Mouse (Mus musculus) hematopoietic stem cell, adult 5-6 weeks (primary cell): ENCODE results near the gene Lmna. TPM values are rescaled to one million over a fixed set of nuclear protein-coding genes. Genes with fewer than 3 reads are reported as not detected.

Experiments used
- ATAC-seq, 2 experiments: fragments of 125-278 bp in 1 of 2; replicated peaks in 1 of 2; 2 replicates each; pipeline ENCODE4 v1.8.0; 2016 to 2017; ENCODE audit warnings: inconsistent platforms in 2 of 2, mild to moderate bottlenecking in 2 of 2, moderate number of reproducible peaks in 2 of 2, low read depth in 1 of 2, moderate TSS enrichment in 1 of 2; ENCODE audit not compliant: low FRiP score in 2 of 2, poor library complexity in 2 of 2, severe bottlenecking in 2 of 2, insufficient read depth in 1 of 2, low TSS enrichment in 1 of 2
- total RNA-seq: library from RNA; stranded (forward); fragments of 172-1452, 232-1000 nt; gene quantifications from 2 replicates; pipeline ENCODE4 v1.2.3, GENCODE M21; 2017

The Lmna gene
- total RNA-seq, 1 experiment from 2014 or later, result 21.5 TPM

DNA sequence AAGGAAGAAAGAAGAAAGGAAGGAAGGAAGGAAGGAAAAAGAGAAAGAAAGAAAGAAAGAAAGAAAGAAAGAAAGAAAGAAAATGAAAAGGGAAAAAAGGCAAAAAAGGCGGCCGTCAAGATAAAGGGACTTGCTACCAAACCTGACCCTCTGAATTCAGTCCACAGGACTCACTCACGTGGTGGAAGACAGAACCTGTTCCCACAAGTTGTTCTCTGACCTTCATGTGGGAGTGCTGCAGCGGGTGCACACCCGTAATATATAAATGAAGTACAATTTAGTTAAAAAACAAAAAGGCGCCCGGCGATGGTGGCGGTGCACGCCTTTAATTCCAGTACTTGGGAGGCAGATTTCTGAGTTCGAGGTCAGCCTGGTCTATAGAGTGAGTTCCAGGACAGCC, 18.9 kb upstream of the Lmna start:
- no peak for ATAC-seq

DNA sequence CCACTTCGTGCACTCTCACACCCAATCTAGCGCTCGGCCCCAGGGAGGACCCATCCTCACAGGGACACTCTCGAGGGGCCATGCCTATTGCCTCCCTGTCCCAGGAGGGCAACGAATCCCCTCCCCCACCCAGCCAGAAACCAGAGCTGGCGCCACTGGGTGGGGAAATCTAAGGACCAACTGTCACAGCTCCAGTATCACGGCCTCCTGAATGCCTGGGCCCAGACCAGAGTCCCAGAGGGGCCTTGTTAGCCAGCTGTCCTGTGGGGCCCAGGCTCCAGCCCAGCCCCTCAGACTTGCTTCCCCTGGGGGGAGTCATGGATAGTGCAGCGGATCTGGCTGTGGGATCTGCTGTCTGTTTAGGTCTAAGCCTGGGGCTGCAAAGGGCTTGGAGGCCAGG, 17.8 kb upstream of the Lmna start:
- no peak for ATAC-seq

DNA sequence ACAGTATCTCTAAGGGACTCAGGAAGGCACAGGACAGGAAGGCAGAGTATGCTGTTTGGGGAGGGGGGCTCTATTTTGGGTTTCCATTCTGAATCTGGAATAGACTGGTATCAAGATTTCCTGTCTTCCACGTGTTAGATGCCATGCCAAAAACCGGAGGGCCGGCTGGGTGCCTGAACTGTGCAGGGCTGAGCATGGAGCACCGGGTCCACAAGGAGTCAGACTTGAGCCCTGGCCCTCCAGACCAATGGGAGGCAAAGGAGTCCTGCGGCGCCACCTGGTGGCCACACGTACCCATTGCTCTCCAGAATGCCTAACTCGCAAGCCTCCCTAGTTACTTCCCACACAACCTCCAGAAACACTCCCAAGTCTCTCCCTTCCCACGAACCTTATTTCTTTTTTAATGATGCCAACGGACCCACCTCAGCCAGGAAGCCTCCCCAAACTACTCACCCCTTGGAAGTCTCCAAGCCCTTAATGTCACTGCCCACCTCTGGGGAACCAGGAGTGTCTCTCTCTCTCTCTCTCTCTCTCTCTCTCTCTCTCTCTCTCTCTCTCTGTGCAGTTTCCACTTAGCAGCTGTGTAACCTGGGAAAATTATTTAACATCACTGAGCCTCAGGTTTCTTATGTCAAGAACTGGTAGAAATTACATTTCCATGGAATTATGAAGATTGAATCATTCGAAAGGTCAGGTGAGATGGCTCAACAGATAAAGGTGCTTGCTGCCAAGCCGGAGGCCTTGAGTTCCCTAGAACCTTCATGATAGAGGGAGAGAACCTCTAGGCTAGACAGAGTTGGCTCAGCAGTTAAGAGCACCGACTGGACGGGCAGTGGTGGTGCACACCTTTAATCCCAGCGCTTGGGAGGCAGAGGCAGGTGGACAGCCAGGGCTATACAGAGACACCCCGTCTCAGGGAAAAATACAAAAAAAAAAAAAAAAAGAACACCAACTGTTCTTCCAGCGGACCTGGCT, 16.7 kb upstream of the Lmna start:
- ATAC-seq, result peak; percentile 75

GRCm38 (mm10) chr3:88525021-88525420, 15.3 kb upstream of the Lmna start:
- ATAC-seq, result no peak

DNA sequence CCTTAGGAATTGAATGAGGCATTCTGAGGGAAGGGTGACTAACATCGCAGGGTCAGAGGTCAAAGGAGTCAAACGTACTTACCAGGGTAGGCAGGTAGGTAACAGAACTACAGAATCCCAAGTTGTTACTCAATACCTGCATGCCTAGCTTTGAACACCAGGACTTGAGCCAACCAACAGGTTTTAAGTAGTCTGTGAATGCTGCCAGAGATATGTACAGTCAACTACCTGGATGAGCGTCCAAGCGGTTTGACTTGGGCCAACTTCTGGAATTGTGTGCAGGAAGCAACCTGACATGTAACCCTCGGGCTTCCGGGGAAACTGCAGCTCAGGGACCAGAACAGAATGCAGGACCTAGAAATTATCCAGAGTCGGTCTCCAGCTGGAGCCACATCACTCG, 13.3 kb upstream of the Lmna start:
- ATAC-seq, result no peak

- ATAC-seq, result peak; percentile 91 to 92
Measured at GRCm38 (mm10) chr3:88521803-88522331, 12.1 kb upstream of the Lmna start.

DNA sequence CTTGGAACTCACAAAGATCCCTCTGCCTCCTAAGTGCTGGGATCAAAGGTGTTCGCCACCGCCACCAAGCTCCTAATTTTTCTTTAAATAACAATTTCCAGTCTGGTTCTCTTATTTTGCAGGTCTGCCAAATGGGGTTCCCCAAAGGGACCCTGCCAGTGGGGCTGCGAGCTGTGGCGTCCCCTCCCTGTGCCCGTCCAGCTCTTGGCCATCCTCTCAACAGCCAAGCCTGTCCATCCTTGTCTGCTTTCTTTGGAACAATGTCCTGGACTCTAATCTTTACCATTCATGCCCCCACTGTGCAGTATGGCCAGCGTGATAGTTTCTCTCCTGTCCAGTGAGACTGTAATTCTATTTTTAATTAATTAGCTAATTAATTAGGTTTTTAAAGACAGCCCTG, 11.4 kb upstream of the Lmna start:
- ATAC-seq, result no peak

GRCm38 (mm10) chr3:88520078-88520477, 10.3 kb upstream of the Lmna start:
- ATAC-seq, result no peak

- ATAC-seq, result no peak
Measured at GRCm38 (mm10) chr3:88518411-88518810, 8.7 kb upstream of the Lmna start.

DNA sequence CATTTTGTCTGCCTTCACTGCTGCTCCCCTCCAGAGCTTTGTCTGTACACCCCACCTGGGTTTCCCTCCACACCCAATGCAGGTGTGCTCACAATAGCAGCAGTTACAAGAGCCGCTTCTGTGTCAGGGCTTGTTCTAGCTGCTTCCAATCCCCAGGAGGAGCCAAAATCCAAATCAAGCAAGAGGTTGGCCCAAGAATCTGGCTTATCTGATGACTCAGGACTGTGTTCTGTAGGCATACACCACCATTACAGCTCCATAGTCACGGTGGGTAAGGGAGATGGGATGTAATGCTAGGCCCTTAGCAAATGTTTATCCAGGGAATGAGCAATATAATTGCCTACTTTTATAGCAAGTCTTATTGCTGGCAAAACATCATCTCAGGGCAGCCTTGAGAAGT, 6.7 kb upstream of the Lmna start:
- no peak for ATAC-seq

GRCm38 (mm10) chr3:88515095-88515386, 5.3 kb upstream of the Lmna start:
- no peak for ATAC-seq

DNA sequence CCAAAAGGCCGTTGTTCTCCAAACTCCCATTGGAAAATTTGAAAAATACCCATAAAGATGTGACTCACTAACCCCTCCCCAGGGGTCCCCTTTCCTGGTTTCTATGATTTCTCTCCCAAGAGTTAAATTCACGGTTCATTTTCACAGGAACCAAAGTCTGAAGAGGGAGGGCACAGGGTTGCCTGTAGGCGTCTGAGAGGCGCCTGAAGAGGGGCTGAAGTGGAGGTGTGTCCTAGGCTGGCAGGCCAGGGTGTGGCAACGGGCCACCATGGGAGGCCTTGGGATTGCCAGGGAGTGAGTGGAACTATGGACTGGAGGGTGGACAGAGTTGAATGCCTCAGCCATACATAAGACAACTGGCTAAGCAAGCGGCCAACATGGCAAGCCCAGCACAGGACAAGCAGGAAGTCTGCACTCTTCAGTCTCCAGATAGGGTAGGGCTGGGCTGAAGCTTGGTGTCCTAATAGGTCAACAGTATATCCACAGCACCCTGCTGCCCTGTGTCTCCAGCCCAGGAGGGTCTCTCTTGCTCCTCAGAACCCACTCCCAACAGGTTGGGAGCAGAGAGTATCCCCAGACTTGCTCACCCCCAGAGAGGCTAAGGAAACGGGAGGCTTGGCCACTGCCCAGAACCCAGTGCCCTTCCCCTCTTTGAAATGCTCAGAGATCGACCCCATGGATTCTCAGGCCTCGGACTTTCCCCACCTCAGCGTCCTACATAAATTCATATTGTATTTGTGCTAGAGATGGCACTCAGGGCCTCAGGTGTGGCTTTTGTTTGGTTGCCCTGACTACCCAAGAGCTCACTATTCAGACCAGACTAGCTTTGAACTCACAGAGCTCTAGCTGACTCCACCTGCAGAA, 4.7 kb upstream of the Lmna start:
- no peak for ATAC-seq

GRCm38 (mm10) chr3:88513546-88514115, 3.9 kb upstream of the Lmna start:
- 0 out of 4 replicates have a peak, but pooled peaks of 1 of the 2 experiments have one; percentile 15 for ATAC-seq

DNA sequence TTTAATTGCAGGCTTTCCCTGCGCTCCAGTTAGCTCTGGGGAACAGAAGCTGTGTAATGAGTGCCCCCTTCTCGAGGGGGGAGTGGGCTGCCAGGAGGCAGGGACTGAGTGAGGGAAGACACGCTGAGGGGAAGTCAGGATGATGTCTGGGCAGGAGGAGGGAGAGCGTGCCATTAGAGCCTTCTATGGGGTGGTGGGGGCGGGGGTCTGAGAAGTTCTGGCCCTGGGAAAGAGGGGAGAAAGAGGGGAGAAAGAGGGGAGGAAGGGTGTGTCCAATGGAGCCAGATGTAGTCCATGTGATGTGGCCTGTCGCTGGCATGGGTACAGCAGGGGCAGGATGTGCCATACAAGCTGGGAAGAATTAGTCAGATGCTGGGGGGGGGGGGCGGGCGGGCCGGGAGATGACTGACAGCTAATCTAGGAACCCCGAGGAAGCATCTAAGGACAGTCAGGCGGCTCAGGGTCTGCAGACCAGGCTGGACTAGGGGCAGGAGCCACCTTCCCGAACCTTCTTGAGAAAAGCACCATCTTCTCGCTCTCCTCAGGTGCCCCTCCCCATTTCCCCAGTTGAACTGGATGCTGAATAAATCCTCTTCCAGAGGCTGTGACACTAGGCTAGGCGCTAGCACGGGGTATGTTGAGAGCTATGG, 3.3 kb upstream of the Lmna start:
- ATAC-seq, result no peak

DNA sequence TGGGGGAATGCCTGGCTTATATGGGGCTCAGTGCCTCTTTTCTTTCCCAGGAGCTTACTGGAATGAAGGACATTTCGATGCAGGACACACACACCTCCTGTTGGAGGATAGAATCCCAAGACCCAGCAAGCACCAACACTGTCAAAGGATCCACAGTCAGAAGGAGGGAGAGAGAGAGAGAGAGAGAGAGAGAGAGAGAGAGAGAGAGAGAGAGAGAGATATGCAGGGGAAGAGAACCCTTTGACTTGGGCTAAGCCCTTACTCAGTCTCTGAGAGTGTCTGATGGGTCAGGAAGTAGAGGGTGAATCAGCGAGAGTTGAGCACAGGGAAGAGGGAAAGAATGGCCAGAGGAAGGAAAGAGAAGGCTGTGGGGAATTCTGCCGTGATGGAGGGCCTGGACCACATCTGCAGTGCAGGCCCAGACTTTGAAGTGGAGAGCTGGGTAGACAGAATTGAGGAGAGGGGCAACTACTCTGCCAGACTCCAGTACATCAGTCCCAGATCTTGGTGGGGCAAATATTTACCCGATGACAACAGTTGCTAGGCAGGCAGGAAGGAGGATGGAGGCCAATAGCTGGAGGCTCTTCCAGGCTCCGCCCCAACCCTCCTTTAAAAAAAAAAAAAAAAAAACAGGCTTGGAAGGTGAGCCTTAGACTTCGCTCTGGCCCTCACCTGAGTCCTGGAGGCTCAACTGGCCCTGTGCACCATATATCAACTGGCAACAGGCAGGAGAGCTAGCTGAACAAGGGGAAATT, 2.6 kb upstream of the Lmna start:
- no peak for ATAC-seq

DNA sequence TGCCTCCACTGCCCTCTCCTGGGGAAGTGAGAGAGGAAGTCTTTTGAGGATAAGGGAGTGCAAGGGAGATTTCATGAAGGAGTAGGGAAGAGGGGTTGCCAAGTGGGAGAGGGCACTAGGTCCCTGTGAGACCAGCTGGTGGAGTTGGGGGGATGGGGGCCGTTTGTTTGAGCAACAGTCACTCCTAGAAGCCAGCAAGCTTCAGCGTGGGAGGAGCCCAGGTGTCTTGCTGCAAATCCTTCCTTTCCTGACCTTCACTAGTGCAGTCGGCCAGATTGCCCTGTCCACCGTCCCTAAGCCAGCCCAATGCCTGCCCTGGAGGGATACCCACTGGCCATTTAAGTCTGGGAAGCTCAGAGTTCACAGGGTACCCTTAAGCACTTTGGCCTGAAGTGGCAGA, 1.8 kb upstream of the Lmna start:
- ATAC-seq, result no peak
